Mouse (Mus musculus) urinary bladder, postnatal 10 days (tissue): Measurements from ENCODE around the gene Ccdc92.

Source experiments
- DNase-seq: peaks from one replicate; pipeline ENCODE4 v3.0.0; 2022; ENCODE audit warnings: low spot score

The Ccdc92 gene

DNA sequence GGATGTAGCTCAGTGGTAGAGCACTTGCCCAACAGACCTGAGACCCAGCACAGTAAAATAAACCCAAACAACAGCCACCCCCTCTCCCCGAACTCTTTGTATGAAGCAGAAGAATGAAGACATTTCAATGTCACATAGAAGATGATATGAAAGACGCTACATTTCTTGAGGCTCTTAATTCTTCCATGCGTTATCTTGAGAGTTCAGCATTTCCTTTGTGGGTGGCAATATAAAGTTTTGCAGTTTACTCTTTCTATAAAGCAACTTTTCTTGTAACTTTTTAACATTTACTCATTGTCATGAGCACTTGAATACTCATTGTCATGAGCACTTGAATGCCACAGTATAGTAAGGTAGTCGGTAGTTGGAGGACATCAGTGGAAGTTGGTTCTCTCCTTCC is 8.0 kb downstream of the Ccdc92 start:
- no peak for DNase-seq

GRCm38 (mm10) chr5:124853079-124853478 is 9.1 kb downstream of the Ccdc92 start:
- no peak for DNase-seq

DNA sequence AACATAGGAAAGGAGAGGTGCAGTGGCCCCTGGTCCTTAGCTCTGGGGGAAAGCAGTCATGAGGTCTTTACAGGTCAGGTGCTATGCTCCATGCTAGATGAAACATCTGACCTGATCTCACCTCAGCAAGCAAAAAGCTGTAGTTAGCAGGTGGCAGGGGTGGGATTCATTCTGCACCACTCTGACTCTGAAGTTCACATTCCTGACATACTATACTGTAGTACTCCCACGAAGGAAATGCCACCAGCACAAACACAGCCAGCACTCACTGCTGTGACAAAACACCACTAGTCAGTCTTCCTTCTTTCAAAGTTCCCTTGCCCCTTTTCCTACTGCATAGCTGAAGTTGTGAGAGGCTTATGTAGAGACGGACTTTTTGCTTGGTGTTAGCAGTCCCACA is 9.9 kb downstream of the Ccdc92 start:
- no peak for DNase-seq

DNA sequence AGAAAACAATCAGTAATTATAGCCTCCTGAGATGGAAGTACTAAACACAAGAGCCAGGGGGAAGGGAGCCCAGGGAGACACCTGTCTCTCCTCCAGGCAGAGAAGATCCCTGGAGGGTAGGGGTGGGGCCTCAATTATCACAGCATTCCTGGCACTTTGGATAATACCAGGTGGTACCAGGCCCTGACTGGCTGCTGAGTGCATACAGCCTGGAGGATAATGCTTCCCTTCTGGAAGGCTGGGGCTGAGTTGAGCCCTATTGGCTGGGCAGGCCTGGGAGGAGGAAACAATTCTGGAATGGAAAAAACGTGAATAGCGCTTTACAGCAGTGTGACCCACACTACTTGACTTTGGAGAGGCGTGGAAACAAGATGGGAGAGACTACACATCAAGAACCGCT is 10.7 kb downstream of the Ccdc92 start:
- DNase-seq, result no peak

GRCm38 (mm10) chr5:124848994-124849393 is 13.2 kb downstream of the Ccdc92 start:
- no peak for DNase-seq

GRCm38 (mm10) chr5:124847014-124847413 is 15.2 kb downstream of the Ccdc92 start:
- no peak for DNase-seq

- no peak for DNase-seq
Measured at GRCm38 (mm10) chr5:124844929-124845328, 17.3 kb downstream of the Ccdc92 start.

DNA sequence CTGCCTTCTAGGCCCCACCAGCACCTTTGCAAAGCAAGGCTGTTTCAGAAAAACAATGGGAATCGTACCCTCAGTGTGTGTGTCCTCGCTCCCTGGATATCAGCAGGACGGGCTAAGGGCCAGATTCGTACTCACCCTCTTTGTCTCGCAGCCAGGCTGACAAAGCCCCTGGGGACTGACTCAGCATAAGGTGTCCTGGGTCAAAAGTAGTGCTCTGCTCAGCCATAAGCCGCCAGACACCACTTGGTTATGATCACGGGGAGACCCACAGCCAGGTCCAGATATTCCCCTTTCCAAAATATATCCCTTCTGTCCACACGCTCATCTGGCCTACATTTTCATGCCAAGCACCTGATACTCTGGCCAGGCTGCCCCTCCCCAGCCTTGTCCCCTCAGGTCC is 18.8 kb downstream of the Ccdc92 start:
- DNase-seq, result no peak

GRCm38 (mm10) chr5:124840669-124841068 is 21.6 kb downstream of the Ccdc92 start:
- DNase-seq, result no peak

DNA sequence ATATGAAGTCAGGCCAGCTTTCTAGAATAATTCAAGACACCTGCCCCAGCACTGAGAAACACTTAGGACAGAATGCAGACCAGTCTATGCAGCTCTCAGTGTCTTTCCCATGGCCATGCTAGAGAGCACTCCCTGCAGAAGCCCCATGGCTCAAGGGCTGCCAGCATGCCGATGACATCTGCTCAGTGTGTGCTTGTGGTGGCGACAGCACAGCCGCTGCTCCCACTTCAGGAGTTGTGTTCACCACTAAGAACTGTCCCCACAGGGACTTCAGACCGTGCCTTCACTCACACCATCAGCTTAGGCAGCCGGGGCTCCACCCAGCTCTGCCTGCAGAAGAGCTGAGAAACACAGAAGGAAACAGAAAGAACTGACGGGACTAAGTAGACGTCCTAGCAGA is 22.0 kb downstream of the Ccdc92 start:
- no peak for DNase-seq

GRCm38 (mm10) chr5:124836621-124837020 is 25.6 kb downstream of the Ccdc92 start:
- DNase-seq, result no peak

GRCm38 (mm10) chr5:124836075-124836474 is 26.1 kb downstream of the Ccdc92 start:
- no peak for DNase-seq

GRCm38 (mm10) chr5:124835218-124835617 is 27.0 kb downstream of the Ccdc92 start:
- no peak for DNase-seq

- DNase-seq, result no peak
Measured at GRCm38 (mm10) chr5:124830331-124830730, 31.9 kb downstream of the Ccdc92 start.

DNA sequence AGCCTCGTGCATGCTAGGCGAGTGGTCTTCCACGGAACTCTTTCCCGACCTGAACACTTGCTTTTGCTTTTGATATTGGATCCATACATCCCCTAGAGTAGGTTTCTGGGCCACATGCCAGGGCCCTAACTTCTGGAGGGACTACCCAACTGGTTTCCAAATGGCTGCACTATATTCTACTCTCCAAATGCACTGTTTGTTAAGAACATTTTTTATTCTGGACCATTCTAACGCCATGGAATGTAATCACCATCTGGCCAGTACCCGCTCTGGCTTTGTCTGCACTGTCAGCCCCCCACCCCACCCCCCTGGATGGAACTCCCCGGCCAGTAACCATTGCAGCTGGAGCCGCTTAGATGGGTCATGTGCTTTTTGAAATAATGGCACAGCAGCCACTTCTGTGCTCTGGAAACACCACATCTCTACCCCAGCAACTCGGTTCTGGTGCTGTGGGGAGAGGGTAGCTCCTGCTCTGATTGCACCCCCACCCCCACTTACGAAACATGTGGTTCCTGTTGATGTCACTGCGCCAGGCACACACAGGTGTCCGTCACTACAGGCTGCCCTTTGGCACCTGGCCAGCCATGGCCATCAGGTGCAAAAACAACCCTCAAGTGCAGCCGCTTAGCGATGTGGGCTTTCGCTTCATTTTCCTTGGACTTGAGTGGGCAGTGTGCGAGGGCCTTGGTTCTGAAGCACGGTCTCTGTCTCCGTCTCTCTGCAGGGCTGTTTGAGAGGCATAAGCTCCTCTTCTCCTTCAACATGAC is 39.9 kb downstream of the Ccdc92 start:
- DNase-seq, result no peak

GRCm38 (mm10) chr5:124817050-124817449 is 45.2 kb downstream of the Ccdc92 start:
- DNase-seq, result no peak

GRCm38 (mm10) chr5:124814797-124815196 is 47.4 kb downstream of the Ccdc92 start:
- DNase-seq, result no peak

GRCm38 (mm10) chr5:124812466-124812865 is 49.8 kb downstream of the Ccdc92 start:
- no peak for DNase-seq

GRCm38 (mm10) chr5:124809708-124810366 is 52.4 kb downstream of the Ccdc92 start:
- DNase-seq, result no peak

DNA sequence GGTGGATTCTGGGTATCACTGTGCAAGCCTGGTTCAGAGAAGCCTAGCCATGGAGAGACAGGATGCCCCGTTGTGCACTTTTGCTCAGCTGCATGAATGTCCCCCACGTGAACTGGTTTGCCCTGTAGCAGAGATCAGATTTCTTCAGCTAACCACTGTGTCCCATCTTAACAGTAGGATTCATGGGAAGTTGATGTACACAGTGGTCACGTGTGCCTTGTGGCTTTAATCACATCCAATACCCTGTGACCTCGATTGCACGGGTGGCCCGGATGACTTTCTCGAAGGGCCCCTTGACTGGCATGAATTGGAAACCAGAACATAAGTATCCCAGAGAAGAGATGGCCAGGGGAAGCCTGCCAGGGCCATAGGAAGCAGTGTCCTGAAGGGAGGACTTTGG is 70.1 kb downstream of the Ccdc92 start:
- no peak for DNase-seq

- DNase-seq, result no peak
Measured at GRCm38 (mm10) chr5:124785650-124786049, 76.6 kb downstream of the Ccdc92 start.
